Mouse (Mus musculus): ENCODE data around the gene Ston1. TPM values are rescaled to one million over a fixed set of nuclear protein-coding genes. Genes with fewer than 3 reads are reported as not detected.

Gene Ston1
- total RNA-seq, 2 experiments from 2014 or later, result 5.6 to 6.2 TPM

DNA sequence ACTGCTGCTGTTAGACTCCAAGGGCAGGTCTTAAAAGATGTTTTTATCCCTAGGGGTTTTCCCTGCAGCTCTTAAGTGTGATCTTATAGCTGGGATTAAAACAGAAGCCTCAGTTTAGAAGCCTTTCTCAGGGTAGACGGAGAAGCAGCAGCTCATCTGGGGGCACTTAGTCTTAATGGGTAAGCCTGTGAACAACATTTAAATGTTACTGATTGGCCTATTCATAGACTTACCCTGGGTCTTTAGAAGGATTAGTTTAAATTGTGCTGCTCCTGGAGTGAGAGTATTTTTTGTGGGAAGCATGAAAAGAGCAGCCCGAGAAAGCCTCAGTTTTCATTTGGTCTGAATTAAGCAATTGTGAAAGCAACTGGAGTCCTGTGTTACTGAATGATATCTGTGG, 72.4 kb downstream of the Ston1 start:
- no peak for DNase-seq (ENCODE audit: low spot score in 2 of 2)

DNA sequence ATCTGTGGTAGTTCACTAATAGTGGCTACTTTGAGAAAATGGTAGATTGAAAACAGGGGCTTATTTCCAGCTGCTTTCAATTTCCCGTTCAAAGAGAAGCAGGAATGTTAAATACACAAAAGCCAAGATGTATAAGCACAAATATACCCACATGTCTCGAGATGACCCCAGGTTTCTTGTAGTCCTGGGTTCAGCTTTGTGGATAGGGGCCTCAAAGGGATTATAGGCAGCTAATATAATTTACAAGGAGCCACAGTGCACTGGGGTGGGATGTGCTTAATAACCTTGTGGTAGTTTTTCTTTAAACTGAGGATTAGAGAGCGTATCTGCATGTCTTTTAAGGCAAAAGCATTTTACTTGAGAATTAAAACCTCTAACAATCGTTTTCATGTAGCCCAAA, 73.3 kb downstream of the Ston1 start:
- no peak for DNase-seq (ENCODE audit: low spot score in 2 of 2)

- DNase-seq (ENCODE audit: low spot score in 2 of 2), result no peak
These were observed 78.1 kb downstream of the Ston1 start for GRCm38 (mm10) chr17:88675310-88676309.

GRCm38 (mm10) chr17:88688226-88688625, 90.7 kb downstream of the Ston1 start:
- DNase-seq (ENCODE audit: low spot score in 2 of 2), result no peak

DNA sequence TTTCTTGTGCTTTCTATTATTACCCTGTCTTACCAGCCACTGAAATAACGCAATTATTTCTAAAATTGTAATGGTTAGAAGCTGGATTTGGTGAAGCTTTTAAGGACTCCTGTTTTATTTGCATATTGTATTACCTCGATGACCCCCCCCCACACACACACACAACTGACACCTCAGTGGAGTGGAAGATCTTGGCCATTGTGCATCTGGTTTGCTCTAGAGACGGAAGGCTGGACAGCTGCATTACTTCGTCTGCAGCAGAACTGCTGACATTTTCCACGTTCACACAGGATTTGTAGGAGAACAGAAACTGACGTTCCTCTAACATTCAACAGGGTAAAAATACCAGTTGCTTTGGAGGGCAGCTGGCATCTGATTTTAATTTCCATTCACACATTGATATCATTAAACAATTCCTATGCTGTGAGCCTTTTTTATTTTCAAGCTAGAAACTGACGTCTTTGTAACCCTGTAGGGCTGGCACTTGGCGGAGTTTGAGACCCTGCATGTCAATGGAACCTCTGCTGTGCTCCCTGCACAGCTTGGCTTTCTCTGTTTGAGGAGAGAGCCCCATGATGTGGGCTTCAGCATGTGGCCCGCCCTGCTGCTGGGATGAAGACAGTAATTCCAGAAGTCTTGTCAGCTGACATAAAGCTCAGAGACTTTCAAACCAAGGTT, 99.3 kb downstream of the Ston1 start:
- DNase-seq (ENCODE audit: low spot score in 2 of 2), result no peak

DNA sequence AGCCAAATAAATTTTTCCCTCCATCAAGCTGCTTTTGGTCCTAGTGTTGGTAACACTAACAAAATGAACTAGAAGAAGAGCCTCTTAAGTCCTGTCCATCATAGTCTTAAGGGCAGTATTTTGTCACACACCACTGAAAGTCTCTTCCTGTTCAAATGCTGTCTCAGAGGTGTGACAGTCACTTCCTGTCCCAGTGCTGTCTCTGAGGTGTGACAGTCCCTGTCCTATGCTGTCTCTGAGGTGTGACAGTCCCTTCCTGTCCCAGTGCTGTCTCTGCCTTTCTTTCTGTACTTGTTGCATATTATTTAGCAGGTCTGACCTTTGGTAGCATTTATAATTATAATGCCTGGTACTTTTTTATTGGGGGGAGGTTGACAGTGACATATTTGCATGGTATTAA, 103.4 kb downstream of the Ston1 start:
- no peak for DNase-seq (ENCODE audit: low spot score in 2 of 2)

DNA sequence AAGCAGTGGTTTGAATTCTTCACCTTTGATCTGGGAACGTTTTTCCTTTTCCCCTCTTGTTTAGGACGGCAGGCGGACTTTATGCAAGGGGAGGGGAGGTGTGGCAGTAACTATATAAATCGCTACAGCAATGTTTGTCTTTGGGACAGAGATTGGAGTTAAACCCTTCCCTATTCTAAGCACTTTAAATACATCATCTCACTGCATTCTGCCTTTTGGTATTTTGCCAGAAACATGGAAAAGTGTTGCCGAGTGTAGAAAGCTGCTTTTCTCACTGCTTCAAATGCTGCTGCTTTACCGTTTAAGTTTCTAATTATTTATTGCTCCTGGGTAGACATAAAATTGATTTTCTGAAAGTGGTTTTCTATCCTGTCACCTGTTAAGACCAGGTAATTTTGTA, 104.9 kb downstream of the Ston1 start:
- DNase-seq (ENCODE audit: low spot score in 2 of 2), result no peak

GRCm38 (mm10) chr17:88703112-88703511, 105.6 kb downstream of the Ston1 start:
- DNase-seq (ENCODE audit: low spot score in 2 of 2), result no peak

DNA sequence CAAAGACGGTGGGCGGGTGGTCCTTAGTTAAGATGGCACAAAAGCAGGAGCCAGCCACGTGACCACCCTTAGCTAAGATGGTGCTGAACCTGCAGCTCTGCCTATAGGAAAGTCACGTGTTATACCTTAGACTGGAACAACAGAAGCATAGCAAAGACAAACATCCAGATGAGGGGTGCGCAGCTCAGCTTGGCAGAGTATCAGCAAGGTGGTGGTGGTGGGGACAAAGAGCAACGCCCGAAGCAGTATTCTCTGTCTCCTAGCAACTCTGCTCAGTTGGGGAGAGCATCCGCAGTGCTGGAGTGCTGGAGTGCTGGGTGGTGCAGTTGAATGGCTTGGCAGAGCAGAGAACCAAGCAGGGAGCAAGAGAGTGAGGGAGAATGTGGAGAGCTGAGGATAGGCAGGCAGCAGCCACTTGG, 108.8 kb downstream of the Ston1 start:
- DNase-seq (ENCODE audit: low spot score in 2 of 2), result no peak

Other genes starting within 250 kb of the Ston1 start
- 10 to 100 TPM; 15.4 to 16.0 TPM for gene Foxn2, start 157.0 kb upstream of the Ston1 start, total RNA-seq (2021)
- gene Ppp1r21, start 67.6 kb upstream of the Ston1 start, total RNA-seq (2021), result 10 to 100 TPM; 76.6 to 80.7 TPM
- under 1 TPM; 0.47 to 0.63 TPM for gene Gtf2a1l, start 71.0 kb downstream of the Ston1 start, total RNA-seq (2021)
- under 1 TPM; 0.58 to 0.75 TPM for gene Lhcgr, start 194.3 kb downstream of the Ston1 start, total RNA-seq (2021)